Mouse (Mus musculus) ovary, adult 2 months (tissue): ENCODE data around the gene Ube2cbp. TPM values are rescaled to one million over a fixed set of nuclear protein-coding genes. Genes with fewer than 3 reads are reported as not detected.

ENCODE experiments used
- polyA plus RNA-seq: library from polyadenylated mRNA; depleted of rRNA; stranded (reverse); fragments of >200 nt; gene quantifications from 2 replicates; pipeline ENCODE4 v1.2.3, GENCODE M21; 2012; rRNA removed

Ube2cbp gene
- 2.2 and 2.6 TPM in 2 replicates for polyA plus RNA-seq

GRCm38 (mm10) chr9:86464151-86465105 lies at the start of gene Ube2cbp:
Gene Ube2cbp, minus strand, starts transcription at chr9:86464950.

GRCm38 (mm10) chr9:86466990-86467870 lies 2.5 kb upstream of the Ube2cbp start, which contains the start of gene Dop1a:
Gene Dop1a, plus strand, starts transcription at chr9:86467154.

Other genes with a start within 250 kb of the Ube2cbp start
- 5.2 and 8.4 TPM in 2 replicates for gene Dop1a, start 2.2 kb upstream of the Ube2cbp start, polyA plus RNA-seq
- 8.0 and 8.1 TPM in 2 replicates for gene Pgm3, start 106.9 kb upstream of the Ube2cbp start, polyA plus RNA-seq
- 2.3 and 2.8 TPM in 2 replicates for gene Rwdd2a, start 107.0 kb upstream of the Ube2cbp start, polyA plus RNA-seq
- 122 and 171 TPM in 2 replicates for gene Me1, start 231.0 kb upstream of the Ube2cbp start, polyA plus RNA-seq